Mouse (Mus musculus): ENCODE data around the gene Racgap1.
A peak's percentile ranks its signal among the peaks of the same experiment; 100 is the strongest.

Gene Racgap1

GRCm38 (mm10) chr15:99664600-99665451, 13.4 kb upstream of the Racgap1 start:
- peak in 1 of 2 experiments; percentile 68 for DNase-seq (ENCODE audit: low spot score in 2 of 2)

DNA sequence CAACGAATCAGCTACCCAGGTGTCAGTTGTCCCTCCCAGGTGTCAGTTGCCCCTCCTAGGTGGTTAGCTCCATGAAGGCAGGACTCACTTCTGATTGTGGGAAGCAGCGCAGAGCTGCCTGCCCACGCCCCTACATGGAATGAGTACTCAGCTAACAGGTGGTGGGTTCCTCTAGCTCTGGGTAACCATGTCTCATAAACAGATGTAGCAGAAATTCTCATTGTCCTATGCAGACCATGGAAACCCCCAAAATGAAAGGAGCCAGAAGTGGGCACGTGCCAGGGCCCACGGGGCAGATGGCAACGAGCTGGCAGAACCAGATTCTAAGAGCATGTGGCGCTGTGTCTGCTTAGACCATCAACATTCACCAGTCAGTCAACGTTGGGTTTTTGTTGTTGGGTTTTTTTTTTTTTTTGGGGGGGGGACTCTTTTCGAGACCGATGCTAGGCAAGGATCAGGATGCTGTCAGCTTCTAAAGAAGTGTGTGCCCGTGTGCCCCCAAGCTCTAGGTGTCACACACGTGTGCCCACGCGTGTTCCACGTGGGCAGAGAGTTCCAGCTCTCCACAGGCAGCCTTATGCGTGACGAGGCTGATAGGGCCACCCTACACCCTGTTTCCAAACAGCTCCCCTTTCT, 12.6 kb upstream of the Racgap1 start:
- DNase-seq (ENCODE audit: low spot score in 2 of 2), result no peak

DNA sequence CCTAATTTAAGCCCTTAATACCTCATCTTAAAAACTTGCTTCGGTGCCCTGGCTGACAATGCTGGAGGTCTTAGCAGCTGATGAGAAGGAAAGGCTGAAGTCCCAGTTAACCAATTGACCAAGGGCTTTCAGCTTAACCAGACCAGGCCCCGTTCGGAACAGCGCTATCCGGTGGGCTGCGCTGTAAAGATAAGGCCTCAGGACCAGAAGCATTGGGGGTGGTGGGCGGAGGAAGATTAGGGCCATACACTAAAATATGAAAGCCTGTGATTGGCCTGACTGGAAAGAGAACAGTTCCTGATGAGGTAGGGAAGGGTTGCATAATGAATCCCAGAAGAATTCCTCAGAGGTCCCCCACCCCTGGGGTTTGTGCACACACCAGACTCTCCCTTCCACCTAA, 10.9 kb upstream of the Racgap1 start:
- DNase-seq (ENCODE audit: low spot score in 2 of 2), result no peak

DNA sequence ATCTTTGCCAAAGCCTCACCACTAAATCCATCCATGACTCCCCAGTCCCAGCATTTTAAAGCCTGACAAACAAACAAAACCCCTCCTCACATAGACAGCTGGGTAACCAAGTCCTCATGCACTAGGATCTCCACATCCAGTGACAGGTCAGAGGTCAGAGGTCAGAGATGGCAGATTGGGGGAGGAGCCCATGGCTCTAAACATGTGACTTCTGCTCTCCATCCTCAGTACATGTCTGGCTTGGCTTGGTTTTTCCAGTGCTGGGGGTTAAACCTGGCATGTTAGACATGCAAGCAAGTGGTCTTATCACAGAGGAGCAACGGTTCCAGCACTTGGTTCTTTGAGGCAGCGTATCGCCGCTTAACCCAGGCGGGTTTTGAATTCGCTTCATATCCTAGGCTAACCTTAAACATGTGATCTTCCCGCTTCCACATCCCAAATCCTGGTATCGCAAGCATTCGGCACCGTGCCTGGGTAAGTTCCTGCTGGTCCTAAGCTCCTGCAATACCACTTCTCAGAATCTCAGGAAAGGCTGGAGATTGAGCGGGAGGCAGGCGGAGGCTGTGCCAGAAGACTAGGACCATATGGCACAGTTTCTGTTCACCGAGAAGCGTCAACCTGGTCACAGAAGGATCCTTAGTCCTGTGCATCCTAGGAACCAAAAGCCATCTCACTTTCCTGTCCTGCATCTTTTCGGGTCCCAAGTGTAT, 9.8 kb upstream of the Racgap1 start:
- DNase-seq (ENCODE audit: low spot score in 2 of 2), result no peak

- no peak for DNase-seq (ENCODE audit: low spot score in 2 of 2)
Observed at GRCm38 (mm10) chr15:99658437-99658836, 7.0 kb upstream of the Racgap1 start.

- DNase-seq (ENCODE audit: low spot score in 2 of 2), result no peak
Observed at GRCm38 (mm10) chr15:99655956-99656355, 4.5 kb upstream of the Racgap1 start.

DNA sequence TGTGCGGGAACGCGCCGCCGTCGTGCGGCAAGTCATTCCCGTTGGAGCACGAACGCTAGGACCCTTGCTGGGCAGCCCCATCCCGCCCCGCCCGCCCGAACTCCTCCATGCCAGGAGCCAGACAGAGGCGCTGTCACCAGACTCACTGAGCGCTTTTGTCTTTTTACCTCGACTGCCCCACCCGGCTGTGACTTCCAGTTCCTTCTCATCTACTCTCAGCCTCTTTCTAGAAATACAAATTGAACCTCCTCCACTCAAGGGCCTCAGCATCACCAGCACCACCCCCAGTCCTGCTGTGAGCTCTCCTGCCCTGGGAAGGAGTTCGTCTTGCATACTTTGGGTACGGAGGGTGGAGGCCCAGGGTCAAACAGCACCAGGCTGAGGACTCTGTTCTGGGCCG, 2.4 kb upstream of the Racgap1 start:
- DNase-seq (ENCODE audit: low spot score in 2 of 2), result no peak

- no peak for DNase-seq (ENCODE audit: low spot score in 2 of 2)
Observed at GRCm38 (mm10) chr15:99653291-99653690, 1.8 kb upstream of the Racgap1 start.

GRCm38 (mm10) chr15:99651984-99652872, 772 bp upstream of the Racgap1 start:
- no peak for DNase-seq (ENCODE audit: low spot score in 2 of 2)

- DNase-seq (ENCODE audit: low spot score in 2 of 2), result no peak
Observed at GRCm38 (mm10) chr15:99650304-99650703, 1.2 kb downstream of the Racgap1 start.

- DNase-seq (ENCODE audit: low spot score in 2 of 2), result no peak
Observed at GRCm38 (mm10) chr15:99649067-99649761, 2.2 kb downstream of the Racgap1 start.

GRCm38 (mm10) chr15:99648326-99648725, 3.1 kb downstream of the Racgap1 start:
- DNase-seq (ENCODE audit: low spot score in 2 of 2), result no peak

DNA sequence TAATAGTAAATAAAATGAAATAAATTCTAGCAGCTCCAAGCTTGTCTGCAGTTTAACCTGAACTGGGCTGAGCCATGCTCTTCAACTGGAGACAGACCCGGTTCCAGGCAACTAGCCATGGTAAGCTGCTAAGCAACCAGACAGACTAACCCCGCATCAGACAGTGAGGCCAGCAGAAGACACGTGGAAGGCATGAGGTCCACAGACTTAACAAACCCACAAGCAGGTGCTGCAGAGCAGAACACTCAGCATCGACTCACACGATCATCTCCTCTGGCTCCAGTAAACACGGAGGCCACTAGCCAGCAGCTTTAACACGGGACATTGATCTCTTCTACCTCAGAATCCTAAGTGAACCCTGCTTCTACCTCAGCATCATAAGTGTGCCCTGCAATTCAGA, 6.7 kb downstream of the Racgap1 start:
- DNase-seq (ENCODE audit: low spot score in 2 of 2), result peak in 1 of 2 experiments; percentile 35

GRCm38 (mm10) chr15:99643832-99644231, 7.6 kb downstream of the Racgap1 start:
- no peak for DNase-seq (ENCODE audit: low spot score in 2 of 2)

DNA sequence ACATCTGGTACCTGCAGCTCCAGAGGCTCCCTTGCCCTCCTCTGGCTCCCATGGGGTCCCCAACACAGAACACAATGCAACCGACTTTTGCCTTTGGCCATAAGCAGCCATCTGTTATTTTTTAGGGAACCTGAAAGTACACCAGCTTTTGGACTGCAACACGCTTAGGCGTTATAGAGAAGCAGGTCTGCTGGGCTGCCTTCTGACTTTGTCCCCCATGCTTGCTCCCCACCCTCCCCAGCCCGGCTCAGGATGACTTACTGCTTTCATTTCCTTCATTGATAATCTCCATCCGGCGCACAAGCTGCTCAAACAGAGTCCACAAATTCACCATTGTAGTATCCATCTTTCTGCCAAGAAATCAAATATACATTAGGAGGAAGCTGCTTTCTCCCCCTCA, 8.8 kb downstream of the Racgap1 start:
- no peak for DNase-seq (ENCODE audit: low spot score in 2 of 2)

GRCm38 (mm10) chr15:99638124-99638485, 13.4 kb downstream of the Racgap1 start:
- DNase-seq (ENCODE audit: low spot score in 2 of 2), result no peak

GRCm38 (mm10) chr15:99637405-99638123, 13.9 kb downstream of the Racgap1 start:
- DNase-seq (ENCODE audit: low spot score in 2 of 2), result no peak

DNA sequence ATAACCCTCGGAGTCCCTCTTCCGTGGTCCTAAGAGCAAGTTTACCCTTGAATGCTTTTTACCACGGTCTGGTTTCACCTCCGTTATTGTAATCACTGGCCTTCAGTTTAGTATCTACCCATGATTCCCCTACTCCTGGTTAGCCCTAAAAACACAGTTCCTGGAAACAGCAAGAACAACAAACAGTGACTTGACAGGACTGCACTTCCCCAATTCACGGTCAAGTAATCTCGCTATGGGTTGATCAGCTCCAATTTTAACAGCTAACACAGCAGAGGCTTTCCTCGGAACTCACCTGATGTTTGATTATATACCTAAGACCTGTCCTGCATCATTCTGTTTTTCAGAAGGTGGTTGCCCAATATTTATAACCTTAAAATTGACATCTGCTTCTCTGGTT, 16.8 kb downstream of the Racgap1 start:
- DNase-seq (ENCODE audit: low spot score in 2 of 2), result no peak

- DNase-seq (ENCODE audit: low spot score in 2 of 2), result no peak
Observed at GRCm38 (mm10) chr15:99631618-99632017, 19.8 kb downstream of the Racgap1 start.

GRCm38 (mm10) chr15:99622063-99622462, 29.4 kb downstream of the Racgap1 start:
- DNase-seq (ENCODE audit: low spot score in 2 of 2), result no peak

Measured in frontal cortex, postnatal 14 days (tissue).